Mouse (Mus musculus): ENCODE data around the gene Nhej1. TPM values are rescaled to one million over a fixed set of nuclear protein-coding genes. Genes with fewer than 3 reads are reported as not detected.

Nhej1 gene
- polyA plus RNA-seq, 1 experiment from 2014 or later = 6.4 TPM

Other genes with a start within 250 kb of the Nhej1 start
- 0.06 and 0.07 TPM in 2 replicates for gene Fev, start 239.8 kb downstream of the Nhej1 start, polyA plus RNA-seq (2015; fragmentation: Nextera tagmentation; extraction: Ambion mirVana)
- gene Cryba2, start 232.1 kb downstream of the Nhej1 start, polyA plus RNA-seq (2015; fragmentation: Nextera tagmentation; extraction: Ambion mirVana) = not detected in 2 replicates
- gene Cfap65, start 189.6 kb downstream of the Nhej1 start, polyA plus RNA-seq (2015; fragmentation: Nextera tagmentation; extraction: Ambion mirVana) = not detected in 2 replicates
- 1.3 and 1.6 TPM in 2 replicates for gene Ihh, start 173.5 kb downstream of the Nhej1 start, polyA plus RNA-seq (2015; fragmentation: Nextera tagmentation; extraction: Ambion mirVana)
- gene Slc23a3, start 8.7 kb upstream of the Nhej1 start, polyA plus RNA-seq (2015; fragmentation: Nextera tagmentation; extraction: Ambion mirVana) = 0.85 and 1.1 TPM in 2 replicates
- 45.7 and 46.9 TPM in 2 replicates for gene Cnppd1, start 17.5 kb upstream of the Nhej1 start, polyA plus RNA-seq (2015; fragmentation: Nextera tagmentation; extraction: Ambion mirVana)
- 47.3 and 50.5 TPM in 2 replicates for gene Retreg2, start 17.6 kb upstream of the Nhej1 start, polyA plus RNA-seq (2015; fragmentation: Nextera tagmentation; extraction: Ambion mirVana)
- gene Zfand2b, start 43.4 kb upstream of the Nhej1 start, polyA plus RNA-seq (2015; fragmentation: Nextera tagmentation; extraction: Ambion mirVana) = 40.0 and 44.7 TPM in 2 replicates
- 69.9 and 77.9 TPM in 2 replicates for gene Abcb6, start 55.2 kb upstream of the Nhej1 start, polyA plus RNA-seq (2015; fragmentation: Nextera tagmentation; extraction: Ambion mirVana)
- 9.3 and 9.9 TPM in 2 replicates for gene Ankzf1, start 67.0 kb upstream of the Nhej1 start, polyA plus RNA-seq (2015; fragmentation: Nextera tagmentation; extraction: Ambion mirVana)
- gene Atg9a, start 67.0 kb upstream of the Nhej1 start, polyA plus RNA-seq (2015; fragmentation: Nextera tagmentation; extraction: Ambion mirVana) = 18.2 and 21.0 TPM in 2 replicates
- gene Glb1l, start 85.6 kb upstream of the Nhej1 start, polyA plus RNA-seq (2015; fragmentation: Nextera tagmentation; extraction: Ambion mirVana) = 3.8 and 5.0 TPM in 2 replicates
- gene Stk16, start 85.6 kb upstream of the Nhej1 start, polyA plus RNA-seq (2015; fragmentation: Nextera tagmentation; extraction: Ambion mirVana) = 90.7 and 90.8 TPM in 2 replicates
- gene Tuba4a, start 94.7 kb upstream of the Nhej1 start, polyA plus RNA-seq (2015; fragmentation: Nextera tagmentation; extraction: Ambion mirVana) = 456 and 508 TPM in 2 replicates
- not detected in 2 replicates for gene A630095N17Rik, start 106.9 kb upstream of the Nhej1 start, polyA plus RNA-seq (2015; fragmentation: Nextera tagmentation; extraction: Ambion mirVana)
- gene Dnajb2, start 111.2 kb upstream of the Nhej1 start, polyA plus RNA-seq (2015; fragmentation: Nextera tagmentation; extraction: Ambion mirVana) = 31.2 and 34.7 TPM in 2 replicates
- gene Ptprn, start 139.3 kb upstream of the Nhej1 start, polyA plus RNA-seq (2015; fragmentation: Nextera tagmentation; extraction: Ambion mirVana) = 0.17 and 0.24 TPM in 2 replicates
- gene Resp18, start 153.2 kb upstream of the Nhej1 start, polyA plus RNA-seq (2015; fragmentation: Nextera tagmentation; extraction: Ambion mirVana) = not detected in 2 replicates
- 53.1 and 58.0 TPM in 2 replicates for gene Dnpep, start 192.8 kb upstream of the Nhej1 start, polyA plus RNA-seq (2015; fragmentation: Nextera tagmentation; extraction: Ambion mirVana)
- gene Des, start 235.1 kb upstream of the Nhej1 start, polyA plus RNA-seq (2015; fragmentation: Nextera tagmentation; extraction: Ambion mirVana) = 5.0 and 5.1 TPM in 2 replicates

Data from liver, embryonic 13.5 days (tissue).